Mouse (Mus musculus) spleen, adult 18-20 months (tissue): Measurements from ENCODE around the gene Gm19345.
A peak's percentile ranks its signal among the peaks of the same experiment; 100 is the strongest.

ENCODE experiments used
- DNase-seq, 2 experiments: peaks; one replicate each; pipeline ENCODE4 v3.0.0; 2022; ENCODE audit warnings: mixed read lengths in 2 of 2

Gene Gm19345

DNA sequence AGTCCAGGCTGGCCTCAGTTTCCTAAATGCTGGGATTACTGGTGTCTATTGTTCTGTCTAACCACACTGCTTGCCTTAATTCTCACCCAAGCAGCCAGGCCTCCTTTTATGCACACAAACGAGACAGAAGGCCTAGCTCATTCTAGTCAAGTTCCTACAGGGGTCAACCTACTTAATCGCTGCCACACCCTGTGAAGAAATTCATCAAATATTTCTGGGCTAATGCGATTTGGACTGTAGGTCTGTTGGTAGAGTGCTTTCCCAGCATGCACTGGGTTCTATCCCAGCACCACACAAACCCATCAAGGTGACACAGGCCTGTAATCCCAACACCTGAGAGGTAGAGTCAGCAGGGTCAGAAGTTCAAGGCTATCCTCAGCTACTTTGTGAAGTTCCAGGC, 22.1 kb upstream of the Gm19345 start:
- no peak for DNase-seq

DNA sequence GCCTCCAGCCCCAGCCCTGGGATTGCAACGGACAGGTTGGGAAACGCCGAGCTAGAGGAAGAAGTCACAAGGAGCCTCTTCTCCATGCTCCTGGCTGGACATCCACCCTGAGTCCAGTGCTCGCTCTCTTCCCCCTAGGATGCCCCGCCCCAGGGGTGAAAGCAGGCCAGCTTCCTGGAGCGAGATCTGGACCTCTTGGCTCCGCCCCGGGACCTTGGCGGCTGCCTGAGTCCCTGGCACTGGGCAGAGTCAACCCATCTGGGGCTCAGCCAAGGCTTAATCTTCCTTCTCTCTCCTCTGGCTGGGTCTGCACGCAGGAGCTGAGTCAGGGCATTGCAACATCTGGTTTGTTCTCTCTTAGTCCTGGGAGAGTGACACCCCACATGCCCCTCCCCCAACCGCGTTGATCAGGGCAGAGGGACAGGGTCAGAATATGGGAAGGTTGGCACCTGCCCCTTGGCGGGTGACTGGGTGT, 21.1 kb upstream of the Gm19345 start:
- DNase-seq: peak; percentile 50 to 55

DNA sequence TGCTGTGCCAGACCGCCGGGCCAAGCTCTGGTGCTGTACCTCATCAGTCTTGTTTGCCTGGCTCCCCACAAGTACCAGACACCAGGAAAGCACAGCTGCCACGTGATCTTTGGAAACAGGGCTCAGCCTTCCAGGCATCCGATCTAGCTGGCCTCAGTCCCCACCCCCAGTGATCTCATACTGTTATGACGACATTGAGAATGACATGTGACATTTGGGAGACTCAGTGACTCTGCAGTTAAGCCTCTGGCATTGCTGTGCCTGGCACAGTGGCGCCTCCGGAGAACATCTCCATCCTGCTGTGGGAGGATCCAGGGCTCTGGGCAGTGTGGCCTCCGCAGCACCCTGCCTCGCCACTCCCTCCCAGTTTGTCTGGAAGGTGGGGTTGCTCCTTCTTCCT, 20.0 kb upstream of the Gm19345 start:
- no peak for DNase-seq

DNA sequence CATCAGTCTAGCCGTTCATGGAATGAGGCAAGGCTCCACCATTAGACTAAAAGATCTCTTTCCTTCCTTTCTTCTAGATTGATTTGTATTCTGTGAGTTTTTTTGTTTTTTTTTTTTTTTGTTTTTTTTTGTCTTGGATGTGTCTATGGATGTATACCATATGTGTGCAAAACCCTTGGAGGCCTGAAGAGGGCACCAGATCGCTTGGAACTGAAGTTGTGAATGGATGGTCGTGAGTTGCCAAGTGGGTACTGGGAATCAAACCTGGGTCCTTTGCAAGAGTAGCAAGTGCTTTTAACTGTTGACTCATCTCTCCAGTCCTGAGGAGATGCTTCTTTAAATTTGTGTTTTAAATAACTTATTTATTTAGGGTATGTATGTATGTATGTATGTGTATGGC, 17.7 kb upstream of the Gm19345 start:
- no peak for DNase-seq

DNA sequence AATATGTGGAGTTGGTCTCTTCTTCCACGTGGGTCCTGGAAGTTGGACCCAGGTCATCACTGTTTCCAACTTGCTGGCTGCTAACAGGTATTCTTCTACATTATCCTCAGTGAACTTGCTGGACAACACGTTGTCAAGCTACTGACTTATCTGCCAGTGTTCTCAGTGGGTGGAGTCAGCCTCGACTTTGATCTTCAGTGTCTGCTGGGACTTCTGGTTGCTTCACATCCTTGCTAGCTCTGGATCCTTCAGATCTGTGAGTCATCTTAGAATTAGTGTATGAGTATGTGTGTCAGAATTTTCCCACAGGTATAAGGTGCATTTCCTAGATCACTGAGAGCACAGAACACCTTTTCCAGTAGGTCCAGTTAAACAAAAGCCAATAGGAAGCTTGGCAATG, 15.0 kb upstream of the Gm19345 start:
- no peak for DNase-seq

DNA sequence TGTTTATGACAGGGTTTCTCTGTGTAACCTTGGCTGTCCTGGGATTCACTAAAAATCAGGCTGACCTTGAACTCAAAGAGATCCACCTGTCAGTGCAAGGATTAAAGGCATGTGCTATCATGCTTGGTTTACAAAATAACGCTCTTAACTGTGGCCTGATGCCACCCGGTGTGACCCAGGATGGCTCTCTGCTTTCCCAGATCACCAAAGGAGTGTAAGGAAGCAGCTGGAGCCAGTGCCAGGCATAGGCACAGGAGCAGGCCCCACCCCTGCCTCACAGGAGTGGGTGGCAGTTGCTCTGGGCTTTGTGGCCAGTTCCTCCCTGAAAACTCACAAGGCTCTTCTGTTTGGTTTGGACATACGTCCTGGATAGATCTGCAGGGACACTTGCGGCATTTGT, 11.4 kb upstream of the Gm19345 start:
- no peak for DNase-seq

DNA sequence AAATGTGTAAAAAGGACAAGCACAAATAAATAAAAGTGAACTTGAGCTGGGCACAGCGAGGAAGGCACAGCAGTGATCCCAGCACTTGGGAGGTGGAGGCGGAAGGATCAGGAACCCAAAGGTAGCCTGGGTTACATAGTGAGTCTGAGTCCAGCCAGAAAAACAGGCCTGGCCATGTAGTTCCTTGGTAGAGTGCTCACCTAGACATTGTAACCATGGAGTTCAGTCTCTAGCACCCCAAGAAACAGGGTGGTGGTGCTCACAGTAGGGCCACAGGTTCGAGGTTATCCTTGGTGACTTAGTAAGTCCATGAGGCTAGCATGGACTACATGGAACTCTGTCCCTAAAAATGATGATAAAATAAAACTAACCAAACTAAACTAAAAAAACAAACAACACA, 10.9 kb upstream of the Gm19345 start:
- no peak for DNase-seq

DNA sequence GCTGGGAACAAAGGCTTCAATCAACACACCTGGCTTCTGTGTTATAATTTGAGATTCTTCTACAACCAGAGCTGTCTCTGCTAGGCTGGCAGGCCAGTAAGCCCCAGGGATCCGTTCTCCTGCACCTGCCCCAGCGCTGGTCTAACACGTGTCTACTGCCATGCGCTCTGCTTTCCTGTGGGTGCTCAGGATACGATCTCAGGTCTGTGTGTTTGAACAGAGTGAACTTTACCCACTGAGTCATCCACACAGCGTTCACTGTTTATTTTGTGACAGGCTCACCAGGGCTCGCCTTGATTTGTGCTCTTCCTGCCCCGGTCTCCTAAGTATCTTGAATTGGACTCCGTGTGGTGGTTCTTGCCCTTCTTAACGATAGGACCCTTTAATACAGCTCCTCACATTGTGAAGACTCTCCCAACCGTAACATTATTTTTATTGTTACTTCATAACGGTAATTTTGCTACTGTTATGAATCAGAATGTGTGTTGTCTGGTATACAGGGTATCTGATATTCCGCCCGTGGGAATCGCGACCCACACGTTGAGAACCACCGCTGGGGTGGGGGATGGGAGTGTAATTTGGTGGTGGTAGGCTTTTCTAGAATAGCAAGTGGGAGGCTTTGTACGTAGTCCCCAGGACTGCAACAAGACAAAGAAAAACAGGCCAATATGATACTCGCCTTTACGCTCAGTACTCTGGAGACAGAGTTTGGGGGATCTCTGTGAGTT, 10.0 kb upstream of the Gm19345 start:
- no peak for DNase-seq

DNA sequence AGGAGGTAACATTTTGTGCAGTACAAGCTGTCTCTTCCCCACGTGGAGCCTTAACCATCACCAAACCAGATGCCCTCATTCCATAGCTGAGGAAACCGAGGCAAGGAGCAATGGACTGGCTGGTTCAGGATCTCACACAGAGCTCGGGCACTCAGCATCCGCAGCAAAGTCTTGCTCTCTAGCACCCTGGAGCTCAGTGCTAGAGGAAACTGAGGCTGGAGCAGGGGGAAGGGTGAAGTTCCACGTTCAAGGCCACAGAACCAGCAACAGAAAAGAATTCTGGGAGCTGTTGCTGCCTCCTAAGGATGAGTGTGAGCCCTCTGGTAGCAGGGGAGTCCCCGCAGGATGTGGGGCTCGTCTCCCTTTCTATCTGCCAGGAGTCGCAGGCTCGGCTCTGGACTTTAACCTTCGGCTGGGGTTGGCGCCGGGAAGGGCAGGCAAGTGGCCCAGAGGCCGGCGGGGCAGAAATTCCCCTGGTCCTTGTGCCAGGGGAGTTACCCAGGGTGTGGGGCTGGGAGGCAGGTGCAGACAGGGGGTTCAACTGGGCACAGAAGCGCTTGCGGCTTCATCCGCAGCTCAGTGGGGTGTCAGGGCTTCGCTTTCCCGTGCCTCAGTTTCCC, 8.8 kb upstream of the Gm19345 start:
- no peak for DNase-seq

DNA sequence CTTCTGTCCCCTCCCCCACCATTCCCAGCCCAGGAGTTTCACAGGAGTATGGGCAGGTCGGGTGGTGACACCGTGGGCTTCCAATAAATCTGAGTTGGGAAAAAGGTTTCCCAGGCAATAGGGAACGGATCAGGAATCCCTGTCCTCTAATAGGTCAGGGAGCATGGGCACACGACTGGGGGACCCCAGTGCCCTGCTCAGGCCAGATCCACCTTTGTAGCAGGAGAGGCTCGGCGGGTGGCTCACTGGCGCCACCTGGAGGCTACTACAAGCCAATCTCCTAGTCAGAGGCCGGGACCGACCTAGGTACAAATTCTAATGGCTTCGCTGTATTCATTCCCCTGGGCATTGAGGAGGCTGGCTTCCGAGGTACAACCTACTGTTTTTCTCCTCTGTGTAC, 8.2 kb upstream of the Gm19345 start:
- peak; percentile 66 to 81 for DNase-seq

DNA sequence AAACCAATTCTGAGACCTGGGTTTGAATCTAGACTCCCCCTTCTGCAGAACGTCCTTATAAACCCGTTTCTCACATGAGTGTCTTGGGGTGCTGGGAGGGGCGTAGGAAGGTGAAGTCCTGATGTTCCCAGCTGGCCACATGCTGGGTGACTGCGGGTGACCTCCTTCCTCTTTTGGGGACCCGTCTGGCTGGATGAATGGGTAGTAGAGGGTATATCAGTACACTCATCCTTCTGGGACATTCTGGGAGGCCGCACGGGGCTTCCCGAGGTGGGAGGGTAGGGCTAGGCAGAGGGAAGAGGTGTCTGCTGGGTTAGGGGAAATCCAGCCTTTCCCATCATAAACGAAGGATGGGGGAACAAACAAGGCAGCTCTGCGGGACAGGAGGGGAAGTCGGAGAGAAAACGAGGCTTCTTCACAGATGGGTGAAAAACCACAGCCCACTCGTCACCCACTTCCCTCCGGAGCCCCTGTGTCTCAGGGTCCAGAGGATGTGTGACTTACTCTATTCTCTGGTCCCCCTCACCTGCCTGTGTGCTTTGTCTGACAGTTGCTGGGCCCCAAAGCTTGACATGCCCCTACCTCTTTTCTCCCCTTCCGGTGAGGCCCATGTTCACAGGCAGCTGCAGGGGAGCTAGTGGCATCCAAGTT, 7.2 kb upstream of the Gm19345 start:
- DNase-seq: peak; percentile 52 to 55

DNA sequence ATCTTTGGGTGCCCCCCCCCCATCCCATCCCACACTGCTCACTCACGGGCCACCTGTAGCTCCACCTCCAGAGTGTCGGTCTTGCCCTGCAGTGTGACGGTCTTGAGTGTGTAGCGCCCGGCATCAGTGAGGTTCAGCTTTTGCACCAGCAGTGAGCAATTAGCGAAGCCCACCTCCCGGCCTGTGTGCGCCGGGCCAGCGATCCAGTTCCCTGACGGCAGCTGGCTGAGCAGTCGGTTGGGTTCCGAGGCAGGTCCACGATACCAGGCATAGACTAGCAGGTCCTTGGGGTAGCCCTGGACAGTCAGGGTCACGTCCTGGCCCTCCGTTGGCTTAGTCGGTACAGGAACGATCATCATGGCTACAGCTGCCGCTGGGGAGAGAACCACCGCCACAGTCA, 1.7 kb downstream of the Gm19345 start:
- DNase-seq: no peak

DNA sequence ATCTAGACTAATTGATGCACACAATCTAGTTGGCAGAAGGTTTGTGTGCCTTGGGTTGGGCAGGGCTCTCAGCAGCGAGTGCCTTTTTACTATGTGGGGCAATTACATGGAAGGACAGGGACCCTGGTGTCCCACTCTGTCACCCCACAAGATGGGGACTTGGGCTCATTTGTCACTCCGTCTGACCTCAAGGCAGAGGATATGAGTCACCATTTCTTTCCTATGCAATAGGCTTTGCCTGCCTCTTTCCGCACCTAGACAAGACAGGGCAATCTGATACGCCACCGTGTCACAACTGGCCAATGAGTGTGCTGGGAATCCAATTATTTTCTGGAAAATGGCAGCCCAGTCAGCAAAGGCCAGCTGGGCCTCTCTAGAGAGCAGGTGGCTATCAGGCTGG, 3.9 kb downstream of the Gm19345 start:
- no peak for DNase-seq

DNA sequence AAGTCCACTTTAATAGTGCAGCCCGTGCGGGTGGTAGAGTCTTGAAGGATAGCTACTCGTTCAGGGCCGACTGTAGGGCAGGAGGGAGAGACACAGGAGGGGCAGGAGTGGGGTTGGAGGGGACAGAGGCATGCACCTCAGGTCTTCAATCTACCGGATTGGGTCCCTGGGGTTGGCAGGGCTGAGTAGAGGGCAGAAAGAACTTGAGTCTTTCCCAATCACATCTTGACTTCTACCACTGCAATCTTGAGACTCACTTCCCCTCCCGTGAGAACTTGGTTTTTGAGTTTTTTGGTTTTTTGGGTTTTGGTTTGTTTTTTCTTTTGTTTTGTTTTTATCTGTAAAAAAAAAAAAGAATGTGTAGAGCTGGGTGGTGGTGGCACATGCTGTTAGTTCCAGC, 4.5 kb downstream of the Gm19345 start:
- DNase-seq: no peak

DNA sequence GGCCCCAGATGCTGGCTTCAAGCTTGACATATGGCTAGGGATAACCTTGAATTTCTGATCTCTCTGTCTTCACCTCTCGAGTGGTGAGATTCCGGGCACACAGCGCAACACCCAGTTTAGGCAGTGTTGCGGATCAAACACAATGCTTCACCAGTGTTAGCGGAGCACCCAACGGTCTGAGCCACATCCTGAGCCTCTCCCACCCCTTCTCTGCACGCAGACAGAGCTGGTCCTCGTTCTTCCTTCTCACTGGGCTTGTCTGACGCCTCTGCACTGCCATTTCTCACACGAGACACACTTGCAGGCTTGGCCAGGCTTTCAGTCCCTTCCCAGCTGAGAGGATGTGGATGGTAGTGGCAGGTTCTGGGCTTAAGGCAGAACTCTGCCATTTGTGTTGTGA, 7.9 kb downstream of the Gm19345 start:
- DNase-seq: no peak

DNA sequence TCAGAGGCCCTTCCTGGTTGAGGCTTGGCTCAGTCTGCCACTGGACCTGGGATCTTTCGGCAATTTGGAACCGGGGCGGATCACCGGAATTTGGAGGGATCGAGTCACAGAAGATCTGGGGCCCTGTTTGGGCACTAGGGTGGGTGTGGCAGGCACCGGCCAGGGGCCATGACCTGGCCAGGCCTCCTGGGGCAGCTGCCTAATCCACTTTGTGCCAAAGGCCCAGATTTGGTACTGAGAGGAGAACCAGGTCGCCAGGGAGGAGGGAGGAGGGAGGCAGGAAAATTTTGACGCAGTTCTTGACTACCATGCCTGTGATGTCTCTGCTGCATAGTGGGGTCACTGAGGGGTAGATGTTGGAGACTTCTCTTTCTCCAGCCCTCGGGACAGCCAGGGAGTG, 9.4 kb downstream of the Gm19345 start, which contains the start of gene Ceacam16:
TSS of gene Ceacam16 (minus strand) at position 101 of the 400 bp plus-strand sequence.
- no peak for DNase-seq

DNA sequence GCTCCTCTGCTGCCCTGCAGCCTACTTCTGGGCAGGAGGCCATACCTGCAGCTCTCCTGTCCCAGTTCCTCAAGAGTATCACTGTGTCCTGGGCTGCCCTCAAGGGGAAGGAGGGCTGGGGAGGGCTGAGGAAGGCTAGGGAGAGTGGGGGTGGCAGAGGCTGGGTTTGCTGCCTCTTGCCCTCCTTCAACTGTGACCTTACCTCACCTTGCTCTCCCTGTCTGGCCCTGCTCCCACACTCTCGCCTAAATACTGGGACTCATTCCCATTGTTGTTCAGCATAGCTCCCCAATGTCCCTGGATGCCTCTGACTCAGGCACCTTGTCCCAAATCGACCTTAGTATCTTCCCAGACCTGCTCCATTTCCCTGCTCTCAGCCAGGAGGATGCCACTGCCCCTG, 12.4 kb downstream of the Gm19345 start:
- DNase-seq: no peak

DNA sequence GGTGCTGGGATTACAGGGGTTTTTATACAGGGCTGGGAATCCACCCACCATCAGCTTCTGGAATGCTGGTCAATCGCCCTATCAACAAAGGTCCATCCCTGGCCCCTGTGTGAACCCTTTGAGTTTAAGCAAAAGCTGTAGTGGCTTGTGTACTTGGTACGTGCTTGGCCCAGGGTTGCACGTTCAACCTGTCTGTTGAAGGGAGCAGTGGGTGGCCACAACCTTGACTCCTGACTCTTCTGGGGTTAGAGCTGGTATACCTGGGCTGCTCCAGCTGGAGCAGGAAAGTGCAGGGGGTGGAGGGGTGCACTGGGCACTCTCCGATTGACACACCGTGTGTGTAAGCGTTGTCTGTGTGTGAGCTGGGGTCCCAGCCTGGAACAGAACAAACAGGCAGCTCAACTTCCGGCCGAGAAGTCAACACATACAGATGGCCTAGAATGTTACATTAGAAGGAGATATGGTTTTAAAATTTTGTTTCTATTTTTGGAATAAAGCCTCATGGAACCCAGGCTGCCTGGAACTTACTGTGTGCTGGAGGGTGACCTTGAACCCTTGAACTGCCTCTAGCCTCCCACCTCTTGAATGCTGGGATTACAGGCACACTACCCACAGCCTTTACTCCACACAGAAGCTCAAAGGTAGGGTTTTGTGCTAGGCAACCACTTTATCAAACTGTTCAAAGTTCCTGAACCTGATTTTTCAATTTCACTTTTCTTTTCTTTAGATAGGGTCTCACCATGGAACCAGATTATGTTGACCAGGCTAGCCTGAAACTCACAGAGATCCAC, 13.6 kb downstream of the Gm19345 start:
- DNase-seq: no peak

DNA sequence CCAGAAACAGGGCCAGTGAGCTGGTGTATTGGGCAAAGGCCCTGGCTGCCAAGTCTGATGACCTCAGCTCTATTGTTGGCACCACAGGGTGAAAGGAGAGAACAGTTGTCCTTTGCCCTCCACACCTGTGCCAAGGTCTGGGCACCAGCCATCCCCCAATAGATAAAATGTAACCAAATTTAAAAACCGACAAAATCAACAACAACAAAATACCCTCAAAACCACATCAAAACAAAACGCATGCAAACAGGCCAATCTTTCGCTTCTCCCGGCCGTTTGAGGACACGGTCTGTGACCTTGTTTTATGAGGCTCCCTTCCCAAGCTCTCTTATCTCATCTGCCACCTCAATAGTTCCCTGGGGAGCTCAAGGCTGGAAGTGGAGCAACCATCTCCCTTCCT, 14.7 kb downstream of the Gm19345 start:
- DNase-seq: no peak

DNA sequence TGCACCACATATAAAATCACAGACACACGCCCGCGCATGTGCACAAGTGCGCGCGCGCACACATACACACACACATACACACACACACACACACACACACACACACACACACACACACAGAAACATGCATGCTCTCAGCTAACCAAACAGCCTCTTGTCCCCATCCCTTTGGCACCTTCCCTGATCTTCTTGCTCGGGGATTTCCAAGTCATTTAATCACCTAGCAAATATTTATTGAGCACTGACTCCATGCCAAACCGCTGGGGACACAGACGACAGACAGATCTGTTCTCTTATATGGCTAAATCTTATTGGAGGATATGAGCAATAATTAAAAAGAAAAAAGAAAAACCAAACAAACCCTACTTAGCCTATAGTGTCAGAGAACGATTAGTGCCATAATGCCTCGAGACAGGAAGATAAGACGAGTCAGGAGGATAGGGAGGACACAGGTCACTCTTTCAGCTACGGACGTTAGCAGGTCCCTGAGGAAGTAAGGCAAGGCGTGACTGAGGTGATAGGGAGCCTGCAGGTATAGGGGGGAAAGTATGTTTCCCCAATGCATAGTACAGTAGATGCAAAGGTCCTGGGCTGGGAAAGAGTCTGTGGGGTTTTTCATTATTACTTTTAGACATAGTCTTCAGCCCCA, 16.1 kb downstream of the Gm19345 start:
- no peak for DNase-seq

DNA sequence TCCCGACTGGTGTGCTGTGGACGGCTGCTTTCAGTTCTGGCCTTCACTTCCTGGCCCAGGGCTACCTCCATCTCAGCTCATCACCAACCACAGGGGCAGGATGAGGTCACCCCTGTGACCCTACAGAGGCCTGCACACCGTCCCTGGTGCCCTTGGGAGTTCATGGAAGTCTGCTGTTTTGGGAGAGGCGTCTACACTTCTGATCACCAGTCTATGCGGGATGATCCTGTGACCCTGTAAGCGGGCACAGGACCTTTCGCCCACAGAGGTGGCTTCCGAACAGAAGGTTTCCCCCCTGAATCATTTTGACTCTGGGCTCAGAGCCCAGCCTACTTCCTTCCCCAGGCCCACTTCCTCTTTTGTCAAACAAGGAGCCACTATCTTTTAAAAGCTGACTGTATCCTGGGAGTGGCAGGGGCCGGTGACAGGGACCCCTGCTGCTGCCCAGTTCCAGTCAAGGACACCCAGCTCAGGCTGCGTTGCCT, 19.4 kb downstream of the Gm19345 start:
- DNase-seq: peak; percentile 62 to 65

DNA sequence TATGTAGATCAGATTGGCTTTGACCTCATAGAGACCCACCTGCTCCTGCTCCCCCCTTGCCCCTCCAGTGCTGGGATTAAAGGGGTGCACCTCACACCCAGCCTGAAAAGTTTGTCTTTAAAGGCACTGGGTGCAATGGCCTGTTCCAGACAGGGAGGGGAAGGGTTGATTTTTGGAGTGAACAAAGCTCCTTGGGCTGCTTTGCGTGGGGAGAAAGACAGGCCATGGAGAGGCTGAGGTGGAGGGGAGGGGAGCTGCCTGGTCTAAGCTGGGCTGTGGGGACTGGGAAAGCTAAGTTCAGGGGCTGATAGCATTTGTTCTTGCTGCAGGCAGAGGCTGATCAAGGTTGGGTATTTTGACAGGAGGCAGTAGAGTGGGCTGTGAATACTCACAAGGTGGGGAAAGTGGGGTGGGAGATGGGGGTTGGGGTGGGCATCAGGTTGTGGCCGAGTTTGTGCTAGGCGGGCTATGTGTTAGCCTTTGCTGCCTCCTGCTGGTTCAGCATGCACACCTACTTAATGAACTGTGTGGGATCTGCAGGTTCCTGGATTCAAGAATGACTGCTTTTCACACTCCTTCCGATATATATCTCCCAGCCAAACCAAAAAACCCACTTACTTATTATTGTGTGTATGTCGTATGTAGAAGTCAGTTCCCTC, 20.3 kb downstream of the Gm19345 start:
- peak; percentile 40 to 71 for DNase-seq
